Comparison of ENCODE assay signal across 8 mouse cellular contexts in the genomic region with DNA sequence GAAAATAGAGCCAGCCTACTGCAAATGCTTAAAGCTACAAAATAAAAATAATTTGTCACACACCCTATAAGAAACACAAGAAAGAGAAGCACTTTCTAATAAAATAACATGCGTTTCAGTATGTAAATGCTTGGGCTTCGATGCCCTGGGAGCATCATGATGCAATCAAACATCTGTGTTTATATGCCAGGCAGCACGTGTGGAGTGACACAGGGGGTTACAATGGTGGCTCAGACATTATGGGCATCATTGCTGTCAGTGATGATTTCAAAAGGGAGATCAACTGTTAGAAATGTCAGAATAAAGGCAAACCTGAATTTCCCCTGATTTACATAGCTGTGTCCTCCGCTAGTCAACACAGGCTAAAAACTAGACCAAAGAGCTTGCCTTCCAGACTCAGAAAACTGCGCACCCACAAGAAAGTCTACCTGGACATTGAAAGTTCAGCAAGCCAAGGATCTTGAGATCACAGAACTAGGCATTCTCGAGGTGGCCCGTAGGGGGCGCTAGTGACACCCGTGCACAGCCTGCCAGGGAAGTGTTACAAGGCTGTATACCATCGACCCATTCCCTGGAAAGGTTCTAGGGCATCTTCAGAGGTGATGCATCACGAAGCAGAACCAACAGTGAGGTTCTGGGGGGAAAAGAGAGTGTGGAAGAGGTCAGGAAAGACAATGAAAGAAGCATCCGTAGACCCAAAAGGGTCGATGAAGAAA. TPM values are rescaled to one million over a fixed set of nuclear protein-coding genes. Genes with fewer than 3 reads are reported as not detected.
DNase-seq lines count a peak whose midpoint lies in the region; ATAC-seq and TF ChIP-seq lines count a peak whose summit lies in the region.

No protein-coding gene starts in this region.

- H3K4me3 ChIP-seq in liver, adult 2 months (ENCODE audit: insufficient read depth, low read depth, low read length) = no peak overlapping the region
- H3K4me3 ChIP-seq in liver, embryonic 11.5 days (ENCODE audit: low read depth, low read length) = no peak overlapping the region

- no peak for TF ChIP-seq POLR2A in liver, adult 2 months (IDR thresholded peaks at IDR 0.05; ENCODE audit: extremely low read depth, insufficient read depth, low read length)

- no peaks in the 10 kb centered on the region for H3K4me1 ChIP-seq in liver, adult 2 months (ENCODE audit: control insufficient read depth, insufficient read depth, low read length)
- no peaks in the 10 kb centered on the region for H3K4me1 ChIP-seq in liver, embryonic 11.5 days (replicated peaks; ENCODE audit: control insufficient read depth, insufficient read depth, low read length)

- no peaks in the 10 kb centered on the region for H3K79me2 ChIP-seq in liver, adult 2 months (ENCODE audit: control insufficient read depth, insufficient read depth, low read length)

- WGBS in liver, adult 2 months = 43% methylated on average over 13 of the region's 13 CpGs
- 43% methylated on average over 13 of the region's 13 CpGs for WGBS in liver, embryonic 11.5 days

- peak; percentile 79 for TF ChIP-seq CTCF in liver, adult 2 months (IDR thresholded peaks at IDR 0.05; ENCODE audit: low read depth, low read length)

- no peak overlapping the region for H3K27ac ChIP-seq in liver, adult 2 months (replicated peaks; ENCODE audit: insufficient read depth, low read depth, low read length)
- no peak overlapping the region for H3K27ac ChIP-seq in liver, embryonic 11.5 days (ENCODE audit: low read depth, low read length)

- peak; percentile 22 to 57 for DNase-seq in adrenal gland, adult (ENCODE audit: inconsistent age in 2 of 2, low spot score in 1 of 2)
- no peak for DNase-seq in adrenal gland, adult 8-10 months
- DNase-seq in liver, adult 2 months (ENCODE audit: extremely low read depth, low read depth, low spot score) = peak; percentile 9
- DNase-seq in liver, embryonic 11.5 days (ENCODE audit: low spot score) = no peak
- peak; percentile 64 for DNase-seq in cerebellum, adult 8-10 months
- peak; percentile 57 for DNase-seq in lung, postnatal 36 days
- DNase-seq in frontal cortex, postnatal 25 days (ENCODE audit: low spot score in 2 of 2) = no peak
- DNase-seq in left cerebral cortex, adult 11 months (ENCODE audit: low spot score) = no peak

- no peaks in the 10 kb centered on the region for H3K36me3 ChIP-seq in liver, adult 2 months (ENCODE audit: control insufficient read depth, insufficient read depth, low read length)
- H3K36me3 ChIP-seq in liver, embryonic 11.5 days (ENCODE audit: control insufficient read depth, insufficient read depth, low read length) = no peaks in the 10 kb centered on the region

- no peak for ATAC-seq in liver, embryonic 11.5 days (replicated peaks; ENCODE audit: low FRiP score)

- no peak overlapping the region for H3K9ac ChIP-seq in liver, adult 2 months (ENCODE audit: low read depth, low read length)
- no peak overlapping the region for H3K9ac ChIP-seq in liver, embryonic 11.5 days (ENCODE audit: low read depth, low read length)

- H3K9me3 ChIP-seq in liver, embryonic 11.5 days (ENCODE audit: control insufficient read depth, low read length) = no peaks in the 10 kb centered on the region

- H3K27me3 ChIP-seq in liver, adult 2 months (ENCODE audit: control insufficient read depth, insufficient read depth, low read length) = no peaks in the 10 kb centered on the region
- no peaks in the 10 kb centered on the region for H3K27me3 ChIP-seq in liver, embryonic 11.5 days (replicated peaks; ENCODE audit: control insufficient read depth, insufficient read depth, low read length)

- no peak overlapping the region for H3K4me2 ChIP-seq in liver, embryonic 11.5 days

RNA-seq across cellular contexts. Expression of gene Aipl1, which starts 35.0 kb away (rescaled TPM):
- total RNA-seq in adrenal gland, adult 8-10 months (2022) = not detected
- total RNA-seq in liver, adult 2 months (2014; rRNA removed) = not detected in 2 replicates
- not detected in 2 replicates for polyA plus RNA-seq in liver, adult 2 months (2012; rRNA removed)
- 0.16 and 0.25 TPM in 2 replicates for polyA plus RNA-seq in liver, embryonic 11.5 days (2014; fragmentation: Nextera tagmentation; extraction: Ambion mirVana)

RNA-seq across cellular contexts. Expression of gene Pimreg, which starts 39.5 kb away (rescaled TPM):
- 1 to 10 TPM; 1.6 to 4.4 (median 2.1) TPM for total RNA-seq in adrenal gland, adult 8-10 months (2022)
- total RNA-seq in liver, adult 2 months (2014; rRNA removed) = 0.34 TPM in 1 of 2 replicates, not detected in the other
- polyA plus RNA-seq in liver, adult 2 months (2012; rRNA removed) = 0.07 and 0.09 TPM in 2 replicates
- polyA plus RNA-seq in liver, embryonic 11.5 days (2014; fragmentation: Nextera tagmentation; extraction: Ambion mirVana) = 74.9 and 78.5 TPM in 2 replicates

Comparison
In these comparisons a context has a peak if more than half of its experiments do, and no peak if none do; other contexts are left out.
1. DNase-seq: peak in adrenal gland, adult (2 of 2), liver, adult 2 months (single experiment), cerebellum, adult 8-10 months (single experiment) and lung, postnatal 36 days (single experiment); none in adrenal gland, adult 8-10 months (single experiment), liver, embryonic 11.5 days (single experiment), frontal cortex, postnatal 25 days (0 of 2) and left cerebral cortex, adult 11 months (single experiment).